Mouse (Mus musculus): ENCODE results near the gene Xrcc5. TPM values are rescaled to one million over a fixed set of nuclear protein-coding genes. Genes with fewer than 3 reads are reported as not detected.
A peak's percentile ranks its signal among the peaks of the same experiment; 100 is the strongest.

Xrcc5 gene
- total RNA-seq (2012; rRNA removed) (53.4 and 58.6 TPM in 2 replicates), total RNA-seq (2014; rRNA removed) (83.5 and 93.1 TPM in 2 replicates), polyA plus RNA-seq (2012; ENCODE audit: insufficient read length, low read depth) (60.3 and 62.6 TPM in 2 replicates)

- peak; percentile 97 for DNase-seq (ENCODE audit: extremely low read depth)
- dilution Hi-C loops (cut with MboI; ENCODE audit: extremely low pct_ligation_motif_present, extremely low pct_unique_long_range_greater_than_20kb, low sequenced_read_pairs), result no loop called here
Measured at GRCm38 (mm10) chr1:72307317-72307798, at the start of gene Xrcc5. TSS of gene Xrcc5 (plus strand) at chr1:72307421.

GRCm38 (mm10) chr1:72263099-72263498, 44.1 kb upstream of the Xrcc5 start:
- H3K27ac ChIP-seq (ENCODE audit: insufficient read depth, low read depth), result no peak overlapping the region
- no peak overlapping the region for H3K9ac ChIP-seq (ENCODE audit: insufficient read depth, low read depth)
- no peaks in the 10 kb centered on the region for H3K27me3 ChIP-seq (replicated peaks)
- peaks cover 24 to 76% of the 10 kb centered on the region in 2 experiments for H3K36me3 ChIP-seq (replicated peaks in 1 of 2; ENCODE audit: control insufficient read depth in 1 of 2, insufficient read depth in 1 of 2, low read length in 1 of 2)
- H3K4me1 ChIP-seq (ENCODE audit: control insufficient read depth in 1 of 2, insufficient read depth in 2 of 2), result no peaks in the 10 kb centered on the region; a peak in 1 of 4 replicates
- no peak for DNase-seq (ENCODE audit: extremely low read depth)
- in situ Hi-C loops (cut with MboI; ENCODE audit: low pct_ligation_motif_present, low pct_unique_long_range_greater_than_20kb, low sequenced_read_pairs) (no loop called here), dilution Hi-C loops (cut with MboI; ENCODE audit: extremely low pct_ligation_motif_present, extremely low pct_unique_long_range_greater_than_20kb, low sequenced_read_pairs) (no loop called here)
- H3K9me3 ChIP-seq (replicated peaks; ENCODE audit: low read length), result no peaks in the 10 kb centered on the region
- no peak overlapping the region for H3K4me3 ChIP-seq (replicated peaks in 1 of 3; ENCODE audit: low read depth in 2 of 3, low read length in 2 of 3, poor library complexity in 1 of 3)
- TF ChIP-seq ZMIZ1 (IDR thresholded peaks at IDR 0.05; ENCODE audit: low read depth, low read length), result no peak
- TF ChIP-seq GABPA (IDR thresholded peaks at IDR 0.05; ENCODE audit: insufficient replicate concordance, low read depth, low read length), result no peak
- TF ChIP-seq MAX (IDR thresholded peaks at IDR 0.05; ENCODE audit: low read length), result no peak
- TF ChIP-seq UBTF (IDR thresholded peaks at IDR 0.05; ENCODE audit: low read depth, low read length), result no peak
- no peak for TF ChIP-seq BHLHE40 (IDR thresholded peaks at IDR 0.05; ENCODE audit: low read depth, low read length)
- TF ChIP-seq CTCF (conservative IDR thresholded peaks at IDR 0.05 in 1 of 2, IDR thresholded peaks at IDR 0.05 in 1 of 2; ENCODE audit: low read depth in 2 of 2, low read length in 2 of 2), result no peak
- no peak for TF ChIP-seq TBP (conservative IDR thresholded peaks at IDR 0.05; ENCODE audit: low read depth, low read length)
- no peak for TF ChIP-seq PAX5 (IDR thresholded peaks at IDR 0.05; ENCODE audit: low read length)
- TF ChIP-seq POLR2A (IDR thresholded peaks at IDR 0.05; ENCODE audit: low read depth, low read length), result no peak
- no peak for TF ChIP-seq POLR2AphosphoS2 (IDR thresholded peaks at IDR 0.05; ENCODE audit: low read depth, low read length)
- TF ChIP-seq CHD1 (IDR thresholded peaks at IDR 0.05; ENCODE audit: low read depth, low read length), result no peak
- TF ChIP-seq CHD2 (IDR thresholded peaks at IDR 0.05; ENCODE audit: low read length), result no peak
- H3K4me2 ChIP-seq (ENCODE audit: insufficient read depth, low read depth, poor library complexity, severe bottlenecking), result no peak overlapping the region
- no peaks in the 10 kb centered on the region for H3K79me2 ChIP-seq (replicated peaks; ENCODE audit: control insufficient read depth, extremely low read depth, insufficient read depth, poor library complexity, severe bottlenecking)

More at GRCm38 (mm10) chr1:72307317-72307798, at the start of gene Xrcc5:
- TF ChIP-seq RCOR1 (conservative IDR thresholded peaks at IDR 0.05; ENCODE audit: low read depth, low read length) (no peak), MYC (IDR thresholded peaks at IDR 0.05; ENCODE audit: low read depth, low read length) (peak; percentile 94; the same call in 1 of the 2 replicates), NELFE (IDR thresholded peaks at IDR 0.05; ENCODE audit: low read depth, low read length) (peak; percentile 92), SIN3A (IDR thresholded peaks at IDR 0.05; ENCODE audit: low read length) (peak; percentile 82; the same call in 1 of the 2 replicates), TBP (conservative IDR thresholded peaks at IDR 0.05; ENCODE audit: low read depth, low read length) (peak; percentile 96), ELF1 (IDR thresholded peaks at IDR 0.05; ENCODE audit: low read depth, low read length) (peak; percentile 75), PAX5 (IDR thresholded peaks at IDR 0.05; ENCODE audit: low read length) (no peak), POLR2A (IDR thresholded peaks at IDR 0.05; ENCODE audit: low read depth, low read length) (peak; percentile 92), BHLHE40 (IDR thresholded peaks at IDR 0.05; ENCODE audit: low read depth, low read length) (peak; percentile 65; the same call in 1 of the 2 replicates), ZMIZ1 (IDR thresholded peaks at IDR 0.05; ENCODE audit: low read depth, low read length) (0 out of 2 replicates have a peak, but pooled peaks have one; percentile 60), E2F4 (IDR thresholded peaks at IDR 0.05; ENCODE audit: insufficient replicate concordance, low read depth, low read length) (peak; percentile 76; the same call in 1 of the 2 replicates), USF2 (conservative IDR thresholded peaks at IDR 0.05; ENCODE audit: low read depth, low read length) (no peak; the same call in 1 of the 2 replicates), ZC3H11A (IDR thresholded peaks at IDR 0.05; ENCODE audit: low read depth, low read length) (no peak), RAD21 (IDR thresholded peaks at IDR 0.05; ENCODE audit: low read depth, low read length) (no peak), IRF4 (IDR thresholded peaks at IDR 0.05; ENCODE audit: low read depth, low read length) (peak; percentile 62), KAT2A (IDR thresholded peaks at IDR 0.05; ENCODE audit: insufficient replicate concordance, low read length) (0 out of 2 replicates have a peak, but pooled peaks have one; percentile 65), GABPA (IDR thresholded peaks at IDR 0.05; ENCODE audit: insufficient replicate concordance, low read depth, low read length) (no peak), NRF1 (IDR thresholded peaks at IDR 0.05; ENCODE audit: low read depth, low read length) (peak; percentile 94), HCFC1 (IDR thresholded peaks at IDR 0.05; ENCODE audit: low read depth, low read length) (peak; percentile 83), MEF2A (IDR thresholded peaks at IDR 0.05; ENCODE audit: borderline replicate concordance, low read depth, low read length) (peak; percentile 45; the same call in 1 of the 2 replicates), MAFK (IDR thresholded peaks at IDR 0.05; ENCODE audit: insufficient replicate concordance, low read length) (peak; percentile 85), CHD2 (IDR thresholded peaks at IDR 0.05; ENCODE audit: low read length) (no peak), ZKSCAN1 (IDR thresholded peaks at IDR 0.05; ENCODE audit: borderline replicate concordance, low read depth, low read length) (no peak), MAX (IDR thresholded peaks at IDR 0.05; ENCODE audit: low read length) (peak; percentile 90; the same call in 1 of the 2 replicates), POLR2AphosphoS2 (IDR thresholded peaks at IDR 0.05; ENCODE audit: low read depth, low read length) (peak; percentile 85; the same call in 1 of the 2 replicates), TCF12 (IDR thresholded peaks at IDR 0.05; ENCODE audit: low read depth, low read length) (peak; percentile 96), MXI1 (IDR thresholded peaks at IDR 0.05; ENCODE audit: low read depth, low read length) (peak; percentile 89), UBTF (IDR thresholded peaks at IDR 0.05; ENCODE audit: low read depth, low read length) (no peak), ETS1 (conservative IDR thresholded peaks at IDR 0.05; ENCODE audit: low read depth, low read length) (peak; percentile 24; the same call in 1 of the 2 replicates)
- no peaks in the 10 kb centered on the region for H3K27me3 ChIP-seq (replicated peaks)
- peak within 1 kb of the TSS; percentile 95 for H3K4me2 ChIP-seq (ENCODE audit: insufficient read depth, low read depth, poor library complexity, severe bottlenecking)
- peaks cover 5 to 26% of the 10 kb centered on the region in 2 experiments for H3K36me3 ChIP-seq (replicated peaks in 1 of 2; ENCODE audit: control insufficient read depth in 1 of 2, insufficient read depth in 1 of 2, low read length in 1 of 2)
- H3K79me2 ChIP-seq (replicated peaks; ENCODE audit: control insufficient read depth, extremely low read depth, insufficient read depth, poor library complexity, severe bottlenecking), result no peaks in the 10 kb centered on the region
- H3K4me3 ChIP-seq (replicated peaks in 1 of 3; ENCODE audit: low read depth in 2 of 3, low read length in 2 of 3, poor library complexity in 1 of 3), result peak within 1 kb of the TSS; percentile 82 to 98 (median 94)
- H3K9ac ChIP-seq (ENCODE audit: insufficient read depth, low read depth), result peak within 1 kb of the TSS; percentile 82
- H3K9me3 ChIP-seq (replicated peaks; ENCODE audit: low read length), result no peaks in the 10 kb centered on the region
- peak within 1 kb of the TSS; percentile 37; the same call in 1 of the 2 replicates for H3K27ac ChIP-seq (ENCODE audit: insufficient read depth, low read depth)
- H3K4me1 ChIP-seq (ENCODE audit: control insufficient read depth in 1 of 2, insufficient read depth in 2 of 2), result peaks cover 6 to 29% of the 10 kb centered on the region in 2 experiments; a peak in 3 of 4 replicates
- in situ Hi-C loops (cut with MboI; ENCODE audit: low pct_ligation_motif_present, low pct_unique_long_range_greater_than_20kb, low sequenced_read_pairs), result loop anchor here (10.0 kb wide), 1 partner anchor 537 kb away; no protein-coding TSS in a partner anchor
